Mouse (Mus musculus) limb, embryonic 14.5 days (tissue): Measurements from ENCODE around the gene Moap1. TPM values are rescaled to one million over a fixed set of nuclear protein-coding genes. Genes with fewer than 3 reads are reported as not detected.
A peak's percentile ranks its signal among the peaks of the same experiment; 100 is the strongest.

Experiments used
- ATAC-seq: fragments of 200-750 bp; cut with Nextera tagmentation; 2 replicates; pipeline ENCODE4 v1.8.0; 2017; ENCODE audit warnings: low read depth, moderate number of reproducible peaks, moderate TSS enrichment; ENCODE audit not compliant: low FRiP score
- DNase-seq: peaks from one replicate; pipeline ENCODE4 v3.0.0-alpha.2; 2015; ENCODE audit warnings: low spot score
- H3K27ac ChIP-seq: fragments of 300-500 bp; sonication (generic); replicated peaks from 2 replicates; pipeline ENCODE4 v1.5.1; 2014; ENCODE audit warnings: low read depth, mild to moderate bottlenecking, low read length, moderate library complexity, mixed read lengths
- H3K27me3 ChIP-seq: fragments of 300-500 bp; sonication (generic); 2 replicates; pipeline ENCODE4 v1.6.1; 2014; ENCODE audit warnings: low read length, mixed read lengths; ENCODE audit not compliant: control insufficient read depth, insufficient read depth
- H3K36me3 ChIP-seq: fragments of 300-500 bp; sonication (generic); 2 replicates; pipeline ENCODE4 v1.6.1; 2014; ENCODE audit warnings: mild to moderate bottlenecking, low read length, moderate library complexity, mixed read lengths; ENCODE audit not compliant: control insufficient read depth, insufficient read depth
- H3K4me1 ChIP-seq: fragments of 300-500 bp; sonication (generic); 2 replicates; pipeline ENCODE4 v1.6.1; 2014; ENCODE audit warnings: antibody characterized with exemption, low read length, mixed read lengths; ENCODE audit not compliant: control insufficient read depth, insufficient read depth
- H3K4me2 ChIP-seq: fragments of 300-500 bp; sonication (generic); replicated peaks from 2 replicates; pipeline ENCODE4 v1.6.1; 2014; ENCODE audit warnings: low read depth, mild to moderate bottlenecking, low read length, moderate library complexity; ENCODE audit not compliant: severe bottlenecking
- H3K4me3 ChIP-seq: fragments of 300-500 bp; sonication (generic); replicated peaks from 2 replicates; pipeline ENCODE4 v1.5.1; 2014; ENCODE audit warnings: low read length
- H3K9ac ChIP-seq: fragments of 300-500 bp; sonication (generic); 2 replicates; pipeline ENCODE4 v1.6.1; 2014; ENCODE audit warnings: mild to moderate bottlenecking, low read depth, low read length, moderate library complexity; ENCODE audit not compliant: severe bottlenecking
- H3K9me3 ChIP-seq: fragments of 300-500 bp; sonication (generic); 2 replicates; pipeline ENCODE4 v1.6.1; 2016; ENCODE audit warnings: low read length; ENCODE audit not compliant: control insufficient read depth
- POLR2A ChIP-seq: fragments of 200-500 bp; IDR thresholded peaks from 2 replicates; pipeline ENCODE4 v1.8.0; 2012; ENCODE audit warnings: inconsistent platforms, mild to moderate bottlenecking, moderate library complexity, borderline replicate concordance; ENCODE audit not compliant: insufficient read depth, insufficient read length; ENCODE audit errors: extremely low read depth
- WGBS: fragments of 180-500 bp; shearing (Covaris S2); extraction: QIAGEN DNeasy Blood & Tissue Kit; methylation state at CpG from one replicate; pipeline ENCODE4 v1.1.7; 2014; 5-methylcytosine and 5-hydroxymethylcytosine counted together
- polyA plus RNA-seq, 2 experiments: library from polyadenylated mRNA; depleted of rRNA in 1 of 2; stranded (reverse) in 1 of 2; unstranded in 1 of 2; fragments of >200 nt; fragmentation: Nextera tagmentation in 1 of 2; extraction: Ambion mirVana in 1 of 2; gene quantifications; 2 replicates each; pipeline versions ENCODE4 v1.2.1 to v1.2.3; 2012 to 2014

Moap1 gene
- polyA plus RNA-seq (2012; rRNA removed) (1.9 and 2.2 TPM in 2 replicates), polyA plus RNA-seq (2014; fragmentation: Nextera tagmentation; extraction: Ambion mirVana) (17.6 and 21.9 TPM in 2 replicates)

DNA sequence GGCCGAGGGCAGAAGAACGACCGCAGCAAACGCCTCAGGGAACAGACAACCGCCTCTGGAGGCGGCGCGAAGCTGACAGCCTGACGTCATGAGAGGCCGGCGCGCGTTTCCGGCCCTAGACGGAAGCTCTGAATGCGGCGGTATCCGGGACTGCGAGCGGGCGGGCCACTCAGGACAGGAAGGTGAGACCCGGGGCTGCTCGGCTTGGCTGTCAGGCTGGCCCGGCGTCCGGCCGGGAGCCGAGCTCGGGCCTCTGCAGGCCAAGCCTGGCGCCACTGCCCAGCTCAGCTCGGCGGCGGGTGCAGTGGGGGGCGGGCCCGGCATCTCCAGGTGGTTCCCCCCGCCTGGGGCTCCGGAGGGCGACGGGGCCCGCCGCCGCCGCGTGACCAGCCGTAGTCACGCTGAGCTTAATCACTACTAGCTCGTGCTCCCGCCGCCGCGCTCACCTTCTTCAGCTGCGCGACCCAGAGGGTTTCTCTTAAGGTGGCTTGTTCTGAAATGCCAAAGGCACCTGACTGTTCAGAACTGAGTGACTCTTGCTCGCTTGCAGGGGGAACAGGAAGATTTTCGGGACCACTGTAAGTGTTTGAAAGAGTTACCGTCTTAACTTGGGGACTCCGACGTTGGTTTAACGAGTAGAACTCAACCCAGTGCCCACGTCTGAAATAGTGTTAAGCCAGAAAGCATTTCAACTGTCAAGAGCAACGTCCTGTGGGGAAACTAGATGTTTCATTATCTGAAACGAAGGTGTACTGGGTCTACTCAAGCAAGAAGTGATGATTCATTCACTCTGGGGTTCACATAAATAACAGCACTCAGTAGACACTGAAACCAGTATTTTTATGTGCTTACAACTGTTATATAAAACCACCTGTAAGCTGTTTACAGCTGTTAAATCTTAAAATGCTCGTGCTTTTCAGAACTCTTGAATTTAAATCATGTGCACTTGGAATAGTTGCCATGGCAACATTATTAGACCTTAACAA lies at the start of gene Moap1, which contains the start of gene Tmem251:
Moap1 (minus strand) TSS at position 73 of the 986 bp plus-strand sequence.
Tmem251 (plus strand) TSS at position 174 of the 986 bp plus-strand sequence.
- ATAC-seq (peak; percentile 95), DNase-seq (peak; percentile 90)
- Histone ChIP-seq H3K4me2 (peak within 1 kb of the TSS; percentile 88), H3K9ac (peak within 1 kb of the TSS; percentile 82), H3K4me1 (peaks cover 15% of the 10 kb centered on the region; the same call in 1 of the 2 replicates), H3K27ac (peak within 1 kb of the TSS; percentile 85), H3K36me3 (peaks cover 20% of the 10 kb centered on the region; the same call in 1 of the 2 replicates), H3K27me3 (no peaks in the 10 kb centered on the region), H3K9me3 (no peaks in the 10 kb centered on the region), H3K4me3 (peak within 1 kb of the TSS; percentile 78)
- WGBS, result under 1% methylated on average over 50 of the region's 63 CpGs
- 0 out of 2 replicates have a peak, but pooled peaks have one; percentile 49 for TF ChIP-seq POLR2A

DNA sequence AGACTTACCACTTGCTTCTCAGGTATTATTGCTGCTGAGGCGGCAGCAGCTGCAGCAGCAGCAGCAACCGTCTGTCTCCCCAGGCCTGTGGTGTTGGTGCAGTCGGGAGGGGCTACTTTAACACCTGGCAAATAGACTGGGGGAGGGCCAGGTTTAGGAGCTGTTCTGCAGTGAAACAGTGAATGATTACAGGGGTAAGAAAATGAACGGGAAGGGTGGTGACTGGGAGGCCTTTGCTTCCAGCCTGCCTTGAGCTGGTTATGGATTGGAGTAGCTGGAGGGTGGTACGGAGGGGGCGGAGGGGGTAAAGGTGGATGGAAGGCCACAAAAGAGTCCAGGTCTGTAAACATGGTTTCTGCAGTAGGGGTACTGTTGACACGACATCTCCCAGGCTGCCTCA lies 44.5 kb upstream of the Moap1 start:
- no peak for TF ChIP-seq POLR2A
- DNase-seq, result no peak
- 76% methylated on average over 7 of the region's 7 CpGs for WGBS
- Histone ChIP-seq H3K9ac (no peak overlapping the region), H3K27ac (no peak overlapping the region), H3K4me1 (no peaks in the 10 kb centered on the region), H3K36me3 (peaks cover 79% of the 10 kb centered on the region), H3K9me3 (no peaks in the 10 kb centered on the region), H3K4me3 (no peak overlapping the region), H3K27me3 (no peaks in the 10 kb centered on the region), H3K4me2 (no peak overlapping the region)
- ATAC-seq, result no peak

DNA sequence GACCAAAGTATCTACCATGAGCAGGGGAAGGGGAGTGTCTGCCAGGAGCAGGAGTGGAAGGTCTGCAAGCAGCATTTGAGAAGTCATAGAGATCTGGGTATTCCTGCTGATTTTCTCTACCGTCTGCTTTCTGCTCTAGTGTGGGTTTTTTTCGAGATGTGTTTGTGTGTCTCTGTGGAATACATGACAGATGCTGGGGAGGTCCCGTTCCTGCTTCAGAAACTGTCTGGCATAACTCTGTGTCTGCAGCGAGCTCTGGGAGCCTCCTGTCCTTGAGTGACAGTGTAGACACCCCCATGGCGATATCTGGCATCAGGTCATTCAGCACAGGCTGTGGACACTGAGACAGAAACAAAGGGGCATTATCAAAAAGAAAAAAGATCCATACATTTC lies 42.1 kb upstream of the Moap1 start:
- Histone ChIP-seq H3K4me2 (no peak overlapping the region), H3K27me3 (no peaks in the 10 kb centered on the region), H3K27ac (no peak overlapping the region), H3K36me3 (peaks cover 65% of the 10 kb centered on the region), H3K9me3 (no peaks in the 10 kb centered on the region), H3K9ac (no peak overlapping the region), H3K4me3 (no peak overlapping the region), H3K4me1 (no peaks in the 10 kb centered on the region)
- ATAC-seq (no peak), DNase-seq (no peak)
- no peak for TF ChIP-seq POLR2A
- 94% methylated on average over 5 of the region's 5 CpGs for WGBS

DNA sequence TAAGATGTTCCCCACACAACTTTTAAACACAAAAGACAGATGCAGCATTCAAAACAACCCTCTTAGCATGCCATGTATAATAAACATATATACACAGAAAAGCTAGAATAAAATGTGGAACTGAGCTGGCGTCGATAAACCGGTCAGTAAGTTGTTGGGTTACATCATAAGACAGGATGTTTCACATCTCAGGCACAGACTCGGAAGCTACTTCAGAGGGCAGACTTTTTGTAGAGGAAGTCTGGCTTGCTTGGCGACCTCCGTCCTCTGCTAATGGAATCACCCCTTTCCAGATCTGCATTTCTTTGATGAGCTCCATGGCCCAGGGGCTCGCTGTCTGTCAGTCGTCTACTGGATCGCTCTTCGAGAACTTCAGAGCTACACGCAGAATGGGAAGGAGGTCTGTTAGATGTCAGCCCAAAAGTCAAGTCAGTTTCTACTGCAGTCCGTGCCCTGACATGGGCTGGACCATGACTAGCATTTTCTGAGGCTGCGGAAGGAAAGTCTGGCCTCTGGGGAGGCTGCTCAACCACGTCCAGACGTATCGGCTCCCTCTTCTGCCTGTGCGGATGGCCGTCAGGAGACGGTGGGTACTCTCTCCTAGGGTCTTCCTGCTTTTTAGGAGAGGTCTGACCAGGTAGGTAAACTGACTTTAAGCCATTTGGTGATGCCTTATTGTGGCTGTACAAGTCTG lies 41.6 kb upstream of the Moap1 start:
- Histone ChIP-seq H3K27ac (no peak overlapping the region), H3K4me1 (no peaks in the 10 kb centered on the region), H3K36me3 (peaks cover 62% of the 10 kb centered on the region), H3K4me3 (no peak overlapping the region), H3K9me3 (no peaks in the 10 kb centered on the region), H3K4me2 (no peak overlapping the region), H3K27me3 (no peaks in the 10 kb centered on the region), H3K9ac (no peak overlapping the region)
- ATAC-seq (no peak), DNase-seq (no peak)
- no peak for TF ChIP-seq POLR2A
- WGBS, result 86% methylated on average over 19 of the region's 19 CpGs

DNA sequence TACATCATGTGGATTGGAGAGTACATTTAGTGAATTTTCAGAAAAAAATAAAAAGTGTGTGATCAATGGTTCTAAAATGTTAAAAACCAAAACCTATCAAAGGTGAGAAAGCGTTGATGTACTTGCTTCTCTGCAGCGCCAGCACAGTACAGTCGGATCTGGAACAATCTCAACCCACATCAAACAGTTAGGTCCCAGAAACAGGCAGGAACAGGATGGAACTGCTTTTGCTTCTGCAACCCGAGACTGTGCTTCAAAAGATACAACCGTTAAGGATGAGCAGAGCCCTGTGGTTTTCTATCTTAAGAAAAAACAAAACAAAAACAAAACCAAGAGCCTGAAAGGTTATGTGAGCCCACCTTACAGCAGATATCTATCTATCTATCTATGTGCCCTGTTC lies 39.4 kb upstream of the Moap1 start:
- Histone ChIP-seq H3K4me2 (no peak overlapping the region), H3K9me3 (no peaks in the 10 kb centered on the region), H3K4me3 (no peak overlapping the region), H3K36me3 (peaks cover 48% of the 10 kb centered on the region), H3K27me3 (no peaks in the 10 kb centered on the region), H3K27ac (no peak overlapping the region), H3K4me1 (no peaks in the 10 kb centered on the region), H3K9ac (no peak overlapping the region)
- DNase-seq (no peak), ATAC-seq (no peak)
- 85% methylated on average over 5 of the region's 5 CpGs for WGBS
- no peak for TF ChIP-seq POLR2A
